Mouse (Mus musculus): ENCODE measurements around the gene 9230102O04Rik.

DNA sequence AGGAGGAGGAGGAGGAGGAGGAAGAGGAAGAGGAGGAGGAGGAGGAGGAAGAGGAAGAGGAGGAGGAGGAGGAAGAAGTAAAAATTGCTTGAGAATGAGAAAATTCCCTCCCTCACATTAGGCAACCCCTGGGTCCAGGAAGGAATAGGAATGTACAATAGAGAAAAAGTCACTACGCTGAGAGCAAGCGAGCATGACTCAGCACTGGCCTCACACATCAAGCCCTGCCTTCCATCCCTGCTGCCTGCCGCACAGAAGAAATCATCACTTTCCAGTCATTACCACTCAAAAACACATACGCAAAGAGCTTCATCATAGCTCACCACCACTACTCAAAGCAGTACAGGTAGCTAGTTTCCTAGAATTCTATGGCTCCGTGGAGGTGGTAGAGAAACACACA, 28.6 kb downstream of the 9230102O04Rik start:
- TF ChIP-seq CHD2 (IDR thresholded peaks at IDR 0.05; ENCODE audit: low read depth, low read length), result no peak
- peak; percentile 80 for TF ChIP-seq MAFK (IDR thresholded peaks at IDR 0.05; ENCODE audit: insufficient read depth, low read depth, low read length)

Data from ES-E14 (cell line).